Mouse (Mus musculus) spleen, adult 2 months (tissue): Measurements from ENCODE around the gene Ldah.

Experiments used
- CTCF ChIP-seq: fragments of 200-500 bp; IDR thresholded peaks from 2 replicates; pipeline ENCODE4 v1.5.1; 2011; ENCODE audit warnings: mild to moderate bottlenecking, inconsistent platforms; ENCODE audit not compliant: insufficient read depth, insufficient read length, insufficient replicate concordance; ENCODE audit errors: extremely low read depth
- POLR2A ChIP-seq: fragments of 200-500 bp; IDR thresholded peaks from 2 replicates; pipeline ENCODE4 v1.6.1; 2011; ENCODE audit warnings: low read depth, low read length, inconsistent platforms

DNA sequence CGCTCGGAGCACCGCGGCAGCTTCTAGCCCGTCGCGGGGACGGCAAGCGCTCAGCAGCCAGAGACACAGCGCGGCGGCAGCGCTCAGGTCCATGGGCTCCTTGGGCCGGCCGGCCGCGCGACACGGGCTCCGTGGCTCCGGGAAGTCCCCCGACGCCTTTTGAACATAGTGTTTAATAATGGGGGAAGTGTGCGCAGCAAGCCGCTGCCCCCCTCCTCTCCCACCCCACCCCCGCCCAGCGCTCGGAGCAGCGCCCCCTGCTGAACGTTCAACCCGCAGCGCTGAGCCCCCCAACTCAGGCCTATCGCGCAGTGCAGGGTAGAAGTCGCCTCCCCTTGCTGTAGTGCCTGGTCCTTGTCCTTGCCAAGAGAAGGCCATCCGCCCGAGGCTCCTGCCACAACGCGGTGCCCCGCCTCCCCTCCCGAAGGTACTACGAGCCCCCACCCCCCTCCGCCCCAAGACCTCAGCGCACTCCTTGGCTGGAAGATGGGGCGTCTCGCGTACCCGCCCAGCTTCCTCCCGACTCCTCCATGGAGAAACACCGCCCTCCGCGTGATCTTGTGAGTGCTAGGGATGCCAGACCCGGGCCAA lies 94.0 kb downstream of the Ldah start, which contains the start of gene Gdf7:
- TF ChIP-seq POLR2A (no peak), CTCF (no peak)
